Mouse (Mus musculus) 3134 (cell line): ENCODE measurements around the gene Ptpdc1.
A peak's percentile ranks its signal among the peaks of the same experiment; 100 is the strongest.

Experiments
- DNase-seq: peaks from one replicate; pipeline ENCODE4 v3.0.0-alpha.2; 2011; ENCODE audit warnings: low spot score; ENCODE audit not compliant: insufficient read length; ENCODE audit errors: extremely low read depth

Gene Ptpdc1

GRCm38 (mm10) chr13:48625433-48626184, at the start of gene Ptpdc1:
Gene Ptpdc1, minus strand, starts transcription at chr13:48625664.
- peak; percentile 95 for DNase-seq

GRCm38 (mm10) chr13:48674609-48675008, 49.1 kb upstream of the Ptpdc1 start:
- DNase-seq, result no peak

GRCm38 (mm10) chr13:48672312-48672840, 46.9 kb upstream of the Ptpdc1 start:
- no peak for DNase-seq

GRCm38 (mm10) chr13:48668976-48669534, 43.6 kb upstream of the Ptpdc1 start:
- DNase-seq, result no peak

- no peak for DNase-seq
These were observed 42.9 kb upstream of the Ptpdc1 start for GRCm38 (mm10) chr13:48668091-48668975.

GRCm38 (mm10) chr13:48667461-48667860, 42.0 kb upstream of the Ptpdc1 start:
- no peak for DNase-seq

GRCm38 (mm10) chr13:48665656-48666597, 40.5 kb upstream of the Ptpdc1 start:
- no peak for DNase-seq

- DNase-seq, result no peak
These were observed 39.6 kb upstream of the Ptpdc1 start for GRCm38 (mm10) chr13:48664916-48665655.

GRCm38 (mm10) chr13:48663988-48664339, 38.5 kb upstream of the Ptpdc1 start:
- no peak for DNase-seq

- no peak for DNase-seq
These were observed 37.9 kb upstream of the Ptpdc1 start for GRCm38 (mm10) chr13:48663211-48663987.

- no peak for DNase-seq
These were observed 37.1 kb upstream of the Ptpdc1 start, which contains the start of gene Barx1 for GRCm38 (mm10) chr13:48662431-48663143. Gene Barx1, plus strand, starts transcription at chr13:48662998.

GRCm38 (mm10) chr13:48661561-48661960, 36.1 kb upstream of the Ptpdc1 start:
- no peak for DNase-seq

GRCm38 (mm10) chr13:48660741-48661140, 35.3 kb upstream of the Ptpdc1 start:
- no peak for DNase-seq

- DNase-seq, result no peak
These were observed 34.8 kb upstream of the Ptpdc1 start for GRCm38 (mm10) chr13:48660221-48660734.

- DNase-seq, result no peak
These were observed 34.1 kb upstream of the Ptpdc1 start for GRCm38 (mm10) chr13:48659254-48660220.

- DNase-seq, result no peak
These were observed 33.3 kb upstream of the Ptpdc1 start for GRCm38 (mm10) chr13:48658588-48659253.
